Mouse (Mus musculus) liver, embryonic 12.5 days (tissue): ENCODE data around the gene Ergic1. TPM values are rescaled to one million over a fixed set of nuclear protein-coding genes. Genes with fewer than 3 reads are reported as not detected.
A peak's percentile ranks its signal among the peaks of the same experiment; 100 is the strongest.

Experiments
- ATAC-seq: fragments of 200-750 bp; cut with Nextera tagmentation; 2 replicates; pipeline ENCODE4 v1.8.0; 2017; ENCODE audit warnings: moderate number of reproducible peaks, mild to moderate bottlenecking, moderate library complexity
- H3K27ac ChIP-seq: fragments of 300-500 bp; sonication (generic); 2 replicates; pipeline ENCODE4 v1.5.1; 2016; ENCODE audit warnings: mild to moderate bottlenecking
- H3K27me3 ChIP-seq: fragments of 300-500 bp; sonication (generic); replicated peaks from 2 replicates; pipeline ENCODE4 v1.6.1; 2016; ENCODE audit warnings: mild to moderate bottlenecking, moderate library complexity
- H3K36me3 ChIP-seq: fragments of 300-500 bp; sonication (generic); 2 replicates; pipeline ENCODE4 v1.6.1; 2016; ENCODE audit warnings: mild to moderate bottlenecking, moderate library complexity
- H3K4me1 ChIP-seq: fragments of 300-500 bp; sonication (generic); 2 replicates; pipeline ENCODE4 v1.6.1; 2016
- H3K4me2 ChIP-seq: fragments of 300-500 bp; sonication (generic); 2 replicates; pipeline ENCODE4 v1.6.1; 2016; ENCODE audit warnings: mild to moderate bottlenecking, moderate library complexity
- H3K4me3 ChIP-seq: fragments of 300-500 bp; sonication (generic); 2 replicates; pipeline ENCODE4 v1.5.1; 2016; ENCODE audit warnings: mild to moderate bottlenecking, moderate library complexity
- H3K9ac ChIP-seq: fragments of 300-500 bp; sonication (generic); 2 replicates; pipeline ENCODE4 v1.6.1; 2016; ENCODE audit warnings: mild to moderate bottlenecking, moderate library complexity
- H3K9me3 ChIP-seq: fragments of 300-500 bp; sonication (generic); replicated peaks from 2 replicates; pipeline ENCODE4 v1.6.1; 2016; ENCODE audit warnings: mild to moderate bottlenecking, moderate library complexity
- WGBS: fragments of 180-500 bp; shearing (Covaris S2); methylation state at CpG from one replicate; pipeline ENCODE4 v1.1.7; 2016; ENCODE audit not compliant: insufficient replicate concordance; 5-methylcytosine and 5-hydroxymethylcytosine counted together
- polyA plus RNA-seq: library from polyadenylated mRNA; unstranded; fragments of >200 nt; fragmentation: Nextera tagmentation; extraction: Ambion mirVana; gene quantifications from 2 replicates; pipeline ENCODE4 v1.2.1, GENCODE M21; 2016

The Ergic1 gene
- polyA plus RNA-seq, 1 experiment from 2014 or later, result 45.7 TPM

DNA sequence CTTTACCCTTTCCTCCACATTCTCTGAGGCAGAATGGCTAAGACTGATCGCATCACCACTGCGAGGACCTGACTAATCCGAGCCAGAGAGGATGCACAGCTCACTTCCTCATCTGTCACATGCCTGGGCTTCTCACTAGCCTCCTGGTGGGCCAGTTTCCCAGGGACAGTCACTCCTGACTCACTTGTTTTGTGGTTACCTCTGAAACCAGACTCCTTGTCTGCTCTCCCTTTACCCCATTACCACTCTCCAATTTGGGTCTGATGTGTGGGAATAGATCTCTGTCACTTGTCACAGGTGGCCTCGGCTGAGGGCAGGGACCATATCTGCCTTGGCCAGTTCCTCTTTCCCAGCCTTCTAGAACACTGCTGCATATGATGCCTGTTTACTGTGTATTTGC is 44.3 kb downstream of the Ergic1 start:
- Histone ChIP-seq H3K4me1 (peaks cover 46% of the 10 kb centered on the region), H3K4me2 (no peak overlapping the region), H3K4me3 (no peak overlapping the region), H3K9ac (no peak overlapping the region), H3K9me3 (no peaks in the 10 kb centered on the region), H3K27ac (no peak overlapping the region), H3K27me3 (no peaks in the 10 kb centered on the region), H3K36me3 (peaks cover 36% of the 10 kb centered on the region)
- 50% methylated on average over 4 of the region's 4 CpGs for WGBS
- ATAC-seq, result no peak

- no peak overlapping the region for H3K4me2 ChIP-seq
- no peak for ATAC-seq
- H3K9ac ChIP-seq, result no peak overlapping the region
- H3K36me3 ChIP-seq, result peaks cover 44% of the 10 kb centered on the region
- H3K27ac ChIP-seq, result no peak overlapping the region
- H3K4me1 ChIP-seq, result peaks cover 37% of the 10 kb centered on the region
- H3K27me3 ChIP-seq, result no peaks in the 10 kb centered on the region
- 82% methylated on average over 2 of the region's 2 CpGs for WGBS
- no peaks in the 10 kb centered on the region for H3K9me3 ChIP-seq
- no peak overlapping the region for H3K4me3 ChIP-seq
Observed at GRCm38 (mm10) chr17:26606516-26606915, 45.2 kb downstream of the Ergic1 start.

- Histone ChIP-seq H3K9ac (no peak overlapping the region), H3K27me3 (no peaks in the 10 kb centered on the region), H3K9me3 (no peaks in the 10 kb centered on the region), H3K36me3 (peaks cover 55% of the 10 kb centered on the region), H3K4me2 (no peak overlapping the region), H3K27ac (no peak overlapping the region), H3K4me3 (no peak overlapping the region), H3K4me1 (peaks cover 19% of the 10 kb centered on the region)
- WGBS, result 85% methylated on average over 3 of the region's 3 CpGs
- ATAC-seq, result no peak
Observed at GRCm38 (mm10) chr17:26608348-26608747, 47.1 kb downstream of the Ergic1 start.

GRCm38 (mm10) chr17:26608877-26609276 is 47.6 kb downstream of the Ergic1 start:
- Histone ChIP-seq H3K9me3 (no peaks in the 10 kb centered on the region), H3K27me3 (no peaks in the 10 kb centered on the region), H3K36me3 (peaks cover 61% of the 10 kb centered on the region), H3K4me1 (peaks cover 15% of the 10 kb centered on the region; the same call in 1 of the 2 replicates), H3K4me2 (no peak overlapping the region), H3K9ac (no peak overlapping the region), H3K4me3 (no peak overlapping the region), H3K27ac (peak overlapping the region; percentile 23; the same call in 1 of the 2 replicates)
- ATAC-seq, result peak; percentile 35; the same call in 1 of the 2 replicates
- 89% methylated on average over 8 of the region's 8 CpGs for WGBS

GRCm38 (mm10) chr17:26609820-26610219 is 48.5 kb downstream of the Ergic1 start:
- no peaks in the 10 kb centered on the region for H3K9me3 ChIP-seq
- no peak overlapping the region for H3K4me3 ChIP-seq
- H3K4me2 ChIP-seq, result no peak overlapping the region
- peaks cover 68% of the 10 kb centered on the region for H3K36me3 ChIP-seq
- H3K27ac ChIP-seq, result no peak overlapping the region
- ATAC-seq, result no peak
- no peaks in the 10 kb centered on the region for H3K27me3 ChIP-seq
- 74% methylated on average over 8 of the region's 8 CpGs for WGBS
- H3K4me1 ChIP-seq, result peaks cover 15% of the 10 kb centered on the region; the same call in 1 of the 2 replicates
- no peak overlapping the region for H3K9ac ChIP-seq

DNA sequence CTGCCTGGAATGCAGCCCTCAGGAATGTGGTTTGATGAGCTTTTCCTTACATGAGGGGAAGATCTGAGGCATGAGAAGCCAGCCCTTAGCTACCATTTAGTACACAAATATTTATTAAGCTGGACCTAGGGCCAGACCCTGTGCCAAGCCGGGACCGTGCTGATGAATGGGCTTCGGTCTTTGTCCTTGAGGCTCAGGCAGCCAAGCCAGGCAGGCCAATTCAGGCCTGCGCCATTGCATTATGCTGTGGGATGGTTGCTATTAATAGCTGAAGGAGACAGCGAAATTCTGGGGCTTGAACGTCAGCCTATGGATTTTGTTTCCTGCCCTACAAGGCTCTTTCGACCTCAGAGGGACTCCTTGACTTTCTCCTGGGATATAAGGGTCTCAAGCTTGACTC is 50.0 kb downstream of the Ergic1 start:
- Histone ChIP-seq H3K4me1 (peaks cover 8% of the 10 kb centered on the region; the same call in 1 of the 2 replicates), H3K9ac (no peak overlapping the region), H3K27ac (no peak overlapping the region), H3K9me3 (no peaks in the 10 kb centered on the region), H3K4me3 (no peak overlapping the region), H3K36me3 (peaks cover 69% of the 10 kb centered on the region), H3K27me3 (no peaks in the 10 kb centered on the region), H3K4me2 (no peak overlapping the region)
- 75% methylated on average over 7 of the region's 7 CpGs for WGBS
- no peak for ATAC-seq

- Histone ChIP-seq H3K4me3 (no peak overlapping the region), H3K4me1 (peaks cover 14% of the 10 kb centered on the region; the same call in 1 of the 2 replicates), H3K4me2 (no peak overlapping the region), H3K27me3 (no peaks in the 10 kb centered on the region), H3K9ac (no peak overlapping the region), H3K36me3 (peaks cover 75% of the 10 kb centered on the region), H3K27ac (no peak overlapping the region), H3K9me3 (no peaks in the 10 kb centered on the region)
- no peak for ATAC-seq
- 85% methylated on average over 4 of the region's 4 CpGs for WGBS
Observed at GRCm38 (mm10) chr17:26611918-26612317, 50.6 kb downstream of the Ergic1 start.

GRCm38 (mm10) chr17:26614286-26614685 is 53.0 kb downstream of the Ergic1 start:
- Histone ChIP-seq H3K4me1 (peaks cover 11% of the 10 kb centered on the region; the same call in 1 of the 2 replicates), H3K27me3 (no peaks in the 10 kb centered on the region), H3K27ac (no peak overlapping the region), H3K4me2 (no peak overlapping the region), H3K9me3 (no peaks in the 10 kb centered on the region), H3K4me3 (no peak overlapping the region), H3K9ac (no peak overlapping the region), H3K36me3 (peaks cover 73% of the 10 kb centered on the region)
- 74% methylated on average over 6 of the region's 6 CpGs for WGBS
- no peak for ATAC-seq

GRCm38 (mm10) chr17:26614708-26615486 is 53.6 kb downstream of the Ergic1 start:
- WGBS, result 66% methylated on average over 9 of the region's 9 CpGs
- H3K27ac ChIP-seq, result no peak overlapping the region
- peaks cover 11% of the 10 kb centered on the region; the same call in 1 of the 2 replicates for H3K4me1 ChIP-seq
- H3K27me3 ChIP-seq, result no peaks in the 10 kb centered on the region
- H3K4me3 ChIP-seq, result no peak overlapping the region
- no peak overlapping the region for H3K9ac ChIP-seq
- H3K9me3 ChIP-seq, result no peaks in the 10 kb centered on the region
- H3K4me2 ChIP-seq, result no peak overlapping the region
- no peak for ATAC-seq
- peaks cover 73% of the 10 kb centered on the region for H3K36me3 ChIP-seq

- ATAC-seq, result no peak; the same call in 1 of the 2 replicates
- H3K4me1 ChIP-seq, result peaks cover 11% of the 10 kb centered on the region; the same call in 1 of the 2 replicates
- H3K27me3 ChIP-seq, result no peaks in the 10 kb centered on the region
- peaks cover 60% of the 10 kb centered on the region for H3K36me3 ChIP-seq
- WGBS, result 65% methylated on average over 2 of the region's 2 CpGs
- H3K4me2 ChIP-seq, result no peak overlapping the region
- H3K4me3 ChIP-seq, result no peak overlapping the region
- H3K9ac ChIP-seq, result no peak overlapping the region
- peak overlapping the region; percentile 17; the same call in 1 of the 2 replicates for H3K27ac ChIP-seq
- no peaks in the 10 kb centered on the region for H3K9me3 ChIP-seq
Observed at GRCm38 (mm10) chr17:26616696-26617095, 55.4 kb downstream of the Ergic1 start.

DNA sequence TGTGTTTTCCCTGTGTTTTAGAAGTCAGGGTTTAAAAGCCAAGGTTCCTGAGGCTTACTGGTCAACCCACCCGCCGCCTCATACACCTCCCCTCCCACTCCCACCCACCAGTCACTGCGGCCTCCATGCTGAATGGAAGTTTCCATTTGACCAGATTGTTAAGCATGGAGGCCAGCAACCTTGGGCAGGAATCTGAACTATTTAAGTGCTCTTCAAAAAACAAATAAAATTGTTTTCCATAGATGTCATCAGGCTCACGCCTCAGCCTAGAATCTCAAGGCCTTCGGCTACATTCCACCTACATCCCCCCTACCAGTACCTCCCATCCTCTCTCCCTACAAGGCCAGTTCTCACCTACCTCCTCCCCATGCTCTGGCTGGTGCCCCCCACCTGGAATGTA is 57.2 kb downstream of the Ergic1 start:
- H3K36me3 ChIP-seq, result peaks cover 48% of the 10 kb centered on the region
- ATAC-seq, result no peak
- H3K4me1 ChIP-seq, result peaks cover 11% of the 10 kb centered on the region; the same call in 1 of the 2 replicates
- H3K9ac ChIP-seq, result no peak overlapping the region
- H3K4me3 ChIP-seq, result no peak overlapping the region
- H3K9me3 ChIP-seq, result no peaks in the 10 kb centered on the region
- no peak overlapping the region for H3K4me2 ChIP-seq
- H3K27me3 ChIP-seq, result no peaks in the 10 kb centered on the region
- no peak overlapping the region for H3K27ac ChIP-seq
- 80% methylated on average over 5 of the region's 5 CpGs for WGBS

DNA sequence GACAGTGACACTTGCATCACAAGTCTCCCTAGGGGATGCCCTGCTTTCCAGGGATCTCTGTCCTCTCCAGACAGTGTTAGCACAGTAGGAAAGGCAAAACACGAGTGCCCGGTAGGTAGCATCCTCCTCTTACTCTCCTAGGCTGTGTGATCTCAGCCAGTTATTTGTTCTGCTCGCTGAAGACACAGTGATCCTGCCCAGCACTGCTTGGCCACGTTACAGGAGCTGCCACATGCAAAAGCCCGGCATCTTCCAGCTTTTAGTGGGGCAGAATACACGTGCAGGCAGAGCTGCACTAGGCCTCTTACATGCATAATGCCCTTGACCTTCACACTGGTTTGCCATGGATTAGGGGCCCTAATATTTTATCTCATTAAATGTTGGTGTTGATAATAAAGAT is 58.3 kb downstream of the Ergic1 start:
- H3K4me3 ChIP-seq, result no peak overlapping the region
- ATAC-seq, result no peak
- peaks cover 48% of the 10 kb centered on the region for H3K36me3 ChIP-seq
- no peak overlapping the region for H3K27ac ChIP-seq
- H3K27me3 ChIP-seq, result no peaks in the 10 kb centered on the region
- peaks cover 11% of the 10 kb centered on the region; the same call in 1 of the 2 replicates for H3K4me1 ChIP-seq
- no peaks in the 10 kb centered on the region for H3K9me3 ChIP-seq
- H3K9ac ChIP-seq, result no peak overlapping the region
- WGBS, result 79% methylated on average over 6 of the region's 6 CpGs
- H3K4me2 ChIP-seq, result no peak overlapping the region
